In the genomic region with DNA sequence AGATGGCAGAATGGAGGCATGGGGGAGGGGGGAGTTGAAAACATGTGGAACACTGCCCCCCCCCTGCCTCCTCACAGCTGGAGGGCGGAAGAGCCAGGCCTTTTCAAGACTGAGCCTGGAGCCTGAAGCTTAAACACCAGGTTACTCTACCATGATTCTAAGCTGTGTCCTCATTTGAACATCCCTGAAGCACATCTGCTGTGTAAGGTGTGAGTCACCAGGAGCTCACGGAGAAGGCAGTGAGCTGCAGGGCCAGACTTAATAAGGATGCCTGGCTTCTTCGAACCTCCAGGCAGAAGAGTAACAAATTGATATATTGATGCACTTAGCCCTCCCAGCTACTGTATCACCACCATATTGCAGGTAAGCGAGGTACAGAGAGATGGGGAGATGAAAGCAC, we compare ENCODE assay signal across 23 mouse cellular contexts.
DNase-seq lines count a peak whose midpoint lies in the region; ATAC-seq and TF ChIP-seq lines count a peak whose summit lies in the region.
"Had no signal": no experiment of that assay in that cellular context is flagged by ENCODE, and none has a peak within 500 bp of the region (broad histone marks: within the 10 kb centered on the region; RNA-seq: fewer than 3 reads in every experiment).

No protein-coding gene starts in this region.

- no peak overlapping the region for H3K4me3 ChIP-seq in left cerebral cortex, adult 2 months
- H3K4me3 ChIP-seq in olfactory bulb, adult 2 months (ENCODE audit: insufficient read depth, low read depth, low read length): no peak overlapping the region
- H3K4me3 ChIP-seq: embryonic facial prominence, embryonic 15.5 days; erythroblast, embryonic 14.5 days; forebrain, embryonic 10.5 days; heart, adult 2 months; heart, embryonic 12.5 days had no signal

- TF ChIP-seq POLR2A in olfactory bulb, adult 2 months (IDR thresholded peaks at IDR 0.05; ENCODE audit: insufficient read depth, low read depth, low read length): no peak

- intact Hi-C loops in left cerebral cortex, adult 2 months (cut with DNase I): no loop called here
- intact Hi-C loops in left cerebral cortex, postnatal 4 days (cut with DNase I): no loop called here

- H3K27ac ChIP-seq in left cerebral cortex, adult 2 months: peak overlapping the region; percentile 57
- peak overlapping the region; percentile 62 for H3K27ac ChIP-seq in olfactory bulb, adult 2 months (ENCODE audit: insufficient read depth, low read depth, low read length)
- H3K27ac ChIP-seq: embryonic facial prominence, embryonic 15.5 days; forebrain, embryonic 10.5 days; heart, adult 2 months had no signal

- ATAC-seq in monocyte, adult 5-6 weeks (replicated peaks; ENCODE audit: insufficient number of reproducible peaks, low FRiP score, low TSS enrichment, poor library complexity, severe bottlenecking): no peak
- ATAC-seq: activated CD4-positive, CD25-positive, alpha-beta regulatory T cell, adult 4 months; forebrain, embryonic 14.5 days; hindbrain, embryonic 16.5 days; Patski had no signal

- peak; percentile 31 for DNase-seq in adrenal gland, postnatal 14 days
- no peak for DNase-seq in adrenal gland, adult 8-10 months
- DNase-seq in left cerebral cortex, adult 2 months (ENCODE audit: extremely low spot score in 1 of 2, low spot score in 2 of 2): no peak
- no peak for DNase-seq in left cerebral cortex, postnatal 4 days
- peak; percentile 9 for DNase-seq in 3T3-L1 (ENCODE audit: low read depth, low spot score)
- DNase-seq: adrenal gland, postnatal 36 days; cerebellum, adult 11 months; cerebellum, adult 8-10 months; cerebellum, postnatal 14 days; embryo, embryonic 11 days; gastrocnemius, postnatal 14 days; heart, adult 2 months; heart, postnatal 36 days had no signal

- TF ChIP-seq CTCF in left cerebral cortex, adult 2 months (IDR thresholded peaks at IDR 0.05): no peak
- no peak for TF ChIP-seq CTCF in olfactory bulb, adult 2 months (IDR thresholded peaks at IDR 0.05; ENCODE audit: insufficient read depth, low read depth, low read length)

- 34% methylated on average over 4 of the region's 4 CpGs for WGBS in olfactory bulb, adult 2 months

- peaks cover 20% of the 10 kb centered on the region for H3K4me1 ChIP-seq in olfactory bulb, adult 2 months (ENCODE audit: control insufficient read depth, insufficient read depth, low read length)
- H3K4me1 ChIP-seq: embryonic facial prominence, embryonic 15.5 days; forebrain, embryonic 10.5 days had no signal

Comparison
In these comparisons a context has a peak if more than half of its experiments do, and no peak if none do; other contexts are left out.
1. DNase-seq: peak in adrenal gland, postnatal 14 days (single experiment) and 3T3-L1 (single experiment); none in adrenal gland, adult 8-10 months (single experiment), left cerebral cortex, adult 2 months (0 of 2) and left cerebral cortex, postnatal 4 days (single experiment).